ENCODE assay signal across 9 mouse cellular contexts in the genomic region with DNA sequence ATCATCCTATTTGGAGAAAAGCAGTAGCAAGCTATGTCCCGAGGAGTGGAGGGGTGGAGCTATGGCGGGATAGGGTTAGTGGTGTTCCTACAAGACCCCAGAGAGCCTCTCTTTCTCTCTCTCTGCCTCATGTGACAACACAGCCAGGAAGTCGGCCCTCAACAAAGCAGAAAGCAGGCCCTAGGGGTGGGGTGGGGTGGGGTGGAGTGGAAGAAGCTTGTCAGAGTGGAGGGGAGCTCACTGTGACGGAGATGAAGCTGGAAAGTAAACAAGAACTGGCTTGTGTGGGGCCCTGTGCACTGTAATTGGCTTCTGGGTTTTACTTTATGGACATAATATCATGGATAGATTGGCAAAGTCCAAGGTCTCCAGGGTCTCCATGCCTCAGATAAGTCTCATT.
"Had no signal": no experiment of that assay in that cellular context is flagged by ENCODE, and none has a peak within 500 bp of the region (broad histone marks: within the 10 kb centered on the region; RNA-seq: fewer than 3 reads in every experiment).

No protein-coding gene starts in this region.

- H3K4me1 ChIP-seq: lung, embryonic 15.5 days; stomach, embryonic 15.5 days had no signal

- ATAC-seq: liver, postnatal 0 days; midbrain, embryonic 13.5 days had no signal

- H3K4me3 ChIP-seq: layer of hippocampus, adult 2 months; limb, embryonic 12.5 days; lung, embryonic 15.5 days; midbrain, embryonic 13.5 days; stomach, embryonic 15.5 days had no signal

- H3K27ac ChIP-seq: layer of hippocampus, adult 2 months; limb, embryonic 12.5 days; lung, embryonic 15.5 days; midbrain, embryonic 13.5 days; stomach, embryonic 15.5 days had no signal

- H3K27me3 ChIP-seq: limb, embryonic 12.5 days; lung, embryonic 15.5 days; midbrain, embryonic 13.5 days; stomach, embryonic 15.5 days had no signal

- H3K4me2 ChIP-seq: limb, embryonic 12.5 days; lung, embryonic 15.5 days; midbrain, embryonic 13.5 days; stomach, embryonic 15.5 days had no signal

- H3K9ac ChIP-seq: limb, embryonic 12.5 days; liver, postnatal 0 days; lung, embryonic 15.5 days; midbrain, embryonic 13.5 days; stomach, embryonic 15.5 days had no signal

- H3K36me3 ChIP-seq: limb, embryonic 12.5 days; lung, embryonic 15.5 days; midbrain, embryonic 13.5 days; stomach, embryonic 15.5 days had no signal

- DNase-seq: kidney, adult 8-10 months; kidney, postnatal 25 days; liver, postnatal 0 days; right cerebral cortex, postnatal 14 days had no signal

- H3K9me3 ChIP-seq: limb, embryonic 12.5 days; lung, embryonic 15.5 days; midbrain, embryonic 13.5 days; stomach, embryonic 15.5 days had no signal
